Mouse (Mus musculus) liver, embryonic 14.5 days (tissue): ENCODE measurements at regions not wholly inside any gene's neighbourhood (a gene's known extent, or its start where the extent isn't known, plus 50 kb on each side); places are given as distances from the start of the nearest gene placed in this dataset.

Experiments
- CTCF ChIP-seq: IDR thresholded peaks from 2 replicates; pipeline ENCODE4 v1.5.1; 2016; ENCODE audit warnings: antibody characterized with exemption, low read depth, control low read depth
- EP300 ChIP-seq: IDR thresholded peaks from 2 replicates; pipeline ENCODE4 v1.6.1; 2016; ENCODE audit warnings: antibody characterized with exemption, low read depth

DNA sequence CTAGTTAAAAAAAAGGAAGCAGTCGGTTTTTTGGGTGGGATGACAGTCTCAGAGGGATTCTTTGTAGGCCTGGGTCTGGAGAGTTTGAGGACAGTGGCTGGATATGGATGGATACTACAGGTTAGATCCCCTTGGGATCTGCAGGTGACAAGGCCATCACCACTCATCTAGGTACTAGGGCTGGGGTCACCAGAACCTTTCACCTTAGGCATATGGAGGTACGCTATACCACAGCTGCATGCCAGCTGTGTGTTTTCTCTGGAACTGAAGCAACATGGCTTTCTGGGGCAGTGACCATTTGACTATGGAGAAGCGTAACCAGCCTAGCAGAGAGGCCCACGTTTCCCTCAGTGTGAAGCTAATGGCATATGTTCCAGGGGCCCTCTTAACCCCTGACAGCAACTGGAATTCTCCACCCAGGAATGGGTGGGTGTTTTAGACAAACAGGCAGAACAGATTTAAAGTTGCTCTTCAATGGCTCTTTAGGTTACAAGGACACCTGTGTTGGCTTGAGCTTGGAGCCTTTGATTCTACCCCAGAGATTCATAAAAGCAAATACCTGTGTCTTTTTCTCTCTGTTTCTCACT lies 118.8 kb downstream of the Ndfip2 start:
- TF ChIP-seq EP300, result no peak
- TF ChIP-seq CTCF, result no peak
